Mouse (Mus musculus) Muller cell, postnatal 12 days (primary cell): ENCODE measurements around the gene Hmgcs1.

Experiments used
- DNase-seq: peaks from one replicate; pipeline ENCODE4 v3.0.0-alpha.2; 2015; ENCODE audit errors: inconsistent ontology term

Hmgcs1 gene

DNA sequence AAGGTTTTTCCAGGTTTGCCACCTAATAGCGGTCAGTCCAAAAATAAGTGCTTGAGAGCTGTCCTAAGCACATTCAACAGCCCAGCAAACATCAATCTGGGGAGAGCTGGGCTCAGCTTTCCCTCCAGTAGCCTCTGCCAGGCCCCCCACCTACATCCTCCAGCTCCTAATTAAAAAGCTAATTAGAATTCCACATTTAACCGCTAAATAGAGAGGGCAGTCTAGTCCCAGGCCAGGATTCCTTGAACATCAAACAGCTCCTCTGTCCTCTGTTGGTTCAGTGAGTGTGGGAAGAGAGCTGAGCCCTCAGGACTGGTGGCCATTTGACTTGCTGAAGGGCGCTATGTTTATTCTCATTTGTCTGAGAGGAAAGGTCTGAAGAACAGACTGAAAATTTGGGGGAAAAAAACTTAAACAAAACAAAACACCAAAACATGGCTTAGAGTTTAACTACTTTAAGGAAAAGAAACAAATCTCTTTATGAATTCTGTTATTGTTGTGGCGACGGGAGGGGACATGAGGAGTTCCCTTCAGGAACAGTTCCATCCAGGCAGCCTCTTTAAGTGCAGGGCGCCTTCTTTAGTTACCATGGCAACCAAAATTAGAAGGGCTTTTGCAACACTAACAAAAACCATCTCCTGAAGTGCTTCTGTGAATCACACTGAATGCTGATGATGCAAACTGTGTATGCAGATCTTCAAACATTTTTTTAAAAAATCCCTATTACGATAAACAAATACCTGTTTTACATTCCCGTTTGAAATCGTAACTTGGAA, 63.9 kb downstream of the Hmgcs1 start:
- DNase-seq, result peak; percentile 86

DNA sequence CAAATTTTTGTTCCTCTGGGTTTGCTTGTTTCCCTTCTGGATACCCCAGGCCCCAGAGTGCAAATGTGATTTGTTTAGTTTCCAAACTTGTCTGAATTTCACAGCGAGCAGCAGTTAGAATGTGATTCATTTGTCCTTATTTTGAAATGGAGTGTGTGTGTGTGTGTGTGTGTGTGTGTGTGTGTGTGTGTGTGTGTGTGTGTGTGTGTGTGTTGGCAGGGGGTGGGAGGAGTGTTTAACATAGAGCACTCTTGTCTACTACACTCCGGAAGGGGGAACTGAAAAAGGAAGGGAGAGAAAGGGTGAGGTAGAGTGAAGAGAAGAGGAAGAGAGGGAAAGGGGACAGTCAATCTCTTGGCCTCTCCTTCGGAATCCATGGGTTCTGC, 64.4 kb downstream of the Hmgcs1 start:
- peak; percentile 36 for DNase-seq

DNA sequence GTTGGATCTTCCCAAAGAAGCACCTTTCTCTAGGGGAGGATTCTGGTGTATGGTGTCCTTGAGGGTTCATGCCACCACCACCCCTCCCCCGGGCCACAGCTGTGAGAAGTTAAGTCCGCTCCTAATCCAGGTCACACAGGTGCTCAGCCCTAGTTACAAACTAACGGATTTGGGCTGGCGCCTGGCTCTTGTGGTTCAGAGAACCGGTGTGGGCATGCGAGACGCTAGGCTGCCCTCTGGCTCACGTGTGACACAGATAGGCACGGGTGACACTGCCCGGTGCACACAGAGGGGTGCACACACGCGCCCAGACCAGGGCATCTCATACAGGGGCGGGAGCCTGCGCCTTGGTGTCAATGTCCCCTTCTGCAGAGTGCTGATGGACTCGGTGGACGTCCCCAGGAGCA, 65.0 kb downstream of the Hmgcs1 start:
- no peak for DNase-seq

DNA sequence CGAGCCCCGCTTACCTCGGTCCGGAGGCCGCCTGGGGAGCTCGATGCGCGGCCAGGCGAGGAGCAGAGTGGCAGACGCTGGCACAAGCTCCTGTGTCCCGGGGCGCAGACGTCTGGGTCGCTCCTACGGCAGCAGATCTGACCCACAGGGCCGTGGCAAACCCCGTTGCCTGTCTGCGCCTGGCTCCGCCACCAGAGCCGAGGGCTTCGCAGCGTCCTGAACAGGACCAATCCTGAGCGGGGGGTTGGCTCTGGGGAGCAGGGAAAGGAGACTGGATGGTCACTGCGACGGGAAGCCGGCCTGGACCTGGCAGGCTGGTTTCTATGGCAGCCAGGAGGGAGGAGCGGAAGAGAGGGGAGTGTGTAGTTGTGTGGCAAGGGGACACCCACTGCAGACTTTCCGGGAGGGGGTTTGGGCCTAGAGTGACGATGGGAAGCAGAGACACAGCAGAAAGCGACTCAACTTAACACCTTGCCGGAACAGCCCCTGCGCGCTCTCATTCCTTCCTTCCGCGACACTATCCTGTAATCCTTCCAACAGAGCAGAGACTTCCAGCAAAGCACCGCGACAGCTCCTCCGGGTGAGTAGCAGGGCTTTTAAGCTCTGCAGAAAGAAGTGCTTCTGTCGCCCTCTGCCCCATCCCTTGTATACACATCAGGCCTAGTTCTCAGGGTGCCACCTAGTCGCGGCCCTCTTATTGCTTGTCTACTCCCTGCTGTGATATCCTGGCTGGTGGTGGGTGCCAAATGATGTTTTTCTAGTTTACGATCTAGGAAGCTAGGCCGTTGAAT, 65.7 kb downstream of the Hmgcs1 start, which contains the start of gene Nim1k:
Nim1k (minus strand) TSS at position 202 of the 791 bp plus-strand sequence.
- DNase-seq, result peak; percentile 97

DNA sequence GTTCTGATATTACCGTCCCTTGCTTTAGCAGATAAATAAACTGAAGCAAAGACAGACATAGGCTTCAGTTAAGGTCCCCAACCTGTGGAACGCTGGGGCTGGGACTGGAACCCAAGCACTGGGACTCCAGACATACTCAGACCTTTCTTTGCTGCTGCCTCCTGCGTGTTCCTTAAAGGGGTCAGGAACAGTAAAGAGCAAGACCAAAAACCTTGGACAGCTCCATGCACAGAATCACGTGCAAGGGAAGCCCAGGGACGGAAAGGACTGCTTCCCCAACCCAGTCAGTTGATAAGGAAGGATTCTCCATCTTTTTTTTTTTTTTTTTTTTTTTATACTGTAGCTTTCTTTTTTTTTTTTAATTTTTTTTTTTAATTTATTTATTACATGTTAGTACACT, 66.7 kb downstream of the Hmgcs1 start:
- DNase-seq, result peak; percentile 29
